Mouse (Mus musculus): ENCODE measurements around the gene Psapl1. TPM values are rescaled to one million over a fixed set of nuclear protein-coding genes. Genes with fewer than 3 reads are reported as not detected.
A peak's percentile ranks its signal among the peaks of the same experiment; 100 is the strongest.
"Not testable (repeated sequence)": the region's sequence is repeated elsewhere in the genome, so short reads cannot be mapped to it uniquely, and the experiment has no call there.

The Psapl1 gene
- total RNA-seq, 4 experiments from 2014 or later, result 0.10 TPM; not detected in 3

DNA sequence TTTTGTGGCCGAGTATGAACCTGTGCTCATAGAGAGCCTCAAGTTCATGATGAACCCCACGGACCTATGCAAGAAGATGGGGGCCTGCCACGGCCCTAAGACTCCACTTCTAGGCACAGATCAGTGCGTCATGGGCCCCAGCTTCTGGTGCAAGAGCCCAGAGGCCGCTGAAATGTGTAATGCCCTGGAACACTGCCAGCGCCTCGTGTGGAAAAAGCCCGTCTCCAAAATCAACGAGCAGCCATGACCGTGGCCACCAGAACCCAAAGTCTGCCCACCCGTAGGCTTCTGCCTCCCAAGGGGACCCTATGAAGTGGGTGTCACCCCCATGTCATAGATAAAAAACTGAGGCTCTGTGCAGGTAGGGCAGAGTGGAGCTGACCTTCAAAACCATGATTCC, 1.6 kb downstream of the Psapl1 start:
- no peak for DNase-seq

DNA sequence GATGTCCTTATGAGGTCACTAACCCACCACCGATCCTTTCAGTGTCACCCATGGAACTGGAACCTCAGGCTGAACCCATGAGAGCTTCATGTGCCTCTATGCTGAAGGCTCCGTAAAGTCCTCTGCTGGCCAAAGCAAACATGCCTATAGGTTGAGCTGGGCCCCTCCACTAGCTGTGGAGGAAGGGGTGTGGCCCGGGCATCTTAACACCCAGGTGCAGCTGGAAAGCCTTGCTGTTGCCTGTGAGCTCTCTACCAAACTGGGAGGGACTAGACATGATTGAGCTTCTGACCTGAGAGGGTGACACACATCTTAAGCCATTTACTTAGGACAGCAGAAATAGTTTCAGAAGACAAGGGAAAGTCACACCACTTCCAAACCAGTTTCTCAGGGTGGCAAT, 5.0 kb downstream of the Psapl1 start:
- no peak for DNase-seq

DNA sequence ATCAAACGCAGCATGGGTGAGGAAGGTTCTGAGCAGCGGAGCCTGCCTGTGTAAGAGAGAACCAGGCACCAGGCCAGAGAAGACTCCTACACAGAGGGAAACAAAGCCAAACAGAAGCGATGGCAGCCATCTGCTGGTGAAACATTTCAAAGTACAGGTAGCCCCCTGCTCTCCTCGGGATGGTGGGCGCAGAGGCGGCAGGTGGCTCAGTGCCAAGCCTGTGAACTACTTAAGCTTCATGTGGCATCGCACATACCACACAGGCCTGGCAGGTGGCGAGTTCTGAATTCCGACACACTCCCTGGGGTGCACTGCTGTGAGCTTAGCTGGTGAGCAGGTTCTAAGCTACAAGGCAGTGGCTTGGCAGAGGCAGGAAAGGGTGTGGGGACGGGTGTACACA, 9.5 kb downstream of the Psapl1 start:
- no peak for DNase-seq

DNA sequence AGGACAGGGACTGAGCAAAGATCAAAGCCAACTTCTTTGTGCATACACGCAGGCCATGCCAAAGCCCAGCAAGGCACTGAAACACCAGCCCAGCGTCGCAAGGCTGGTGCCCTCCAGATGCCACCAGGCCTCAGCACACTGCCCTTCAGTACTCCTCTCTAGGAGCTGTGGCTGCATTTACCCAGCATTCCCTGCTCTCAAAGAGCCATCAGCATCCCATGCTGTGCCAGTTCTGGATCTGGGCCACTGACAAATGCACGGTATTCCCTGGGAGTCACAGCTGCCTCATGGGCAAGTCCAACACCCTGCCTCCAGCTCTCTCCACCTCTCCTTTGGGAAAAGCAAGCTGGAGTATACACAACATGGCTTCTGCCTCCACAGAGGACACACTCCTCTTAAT, 16.3 kb downstream of the Psapl1 start:
- DNase-seq, result no peak

GRCm38 (mm10) chr5:36220626-36221025, 16.8 kb downstream of the Psapl1 start:
- no peak for DNase-seq

DNA sequence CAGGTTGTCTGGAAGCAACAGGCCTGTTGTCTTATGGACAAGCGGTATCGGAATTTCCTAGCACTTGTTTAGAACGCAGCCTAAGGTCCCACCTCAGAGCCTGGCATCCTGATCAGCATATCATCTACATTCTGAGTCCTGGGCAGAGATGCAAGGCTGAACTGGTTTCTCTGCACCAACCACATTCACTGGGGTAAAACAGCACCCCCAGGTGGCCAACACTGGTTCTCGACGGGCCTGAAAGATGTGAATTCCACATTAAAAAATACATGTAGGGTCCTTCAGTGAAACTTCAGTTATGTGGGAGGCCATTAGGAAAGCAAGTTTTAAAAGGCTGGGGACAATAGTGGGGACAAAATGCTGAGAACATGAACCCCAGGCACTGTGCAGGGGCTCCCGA, 20.0 kb downstream of the Psapl1 start:
- DNase-seq, result peak; percentile 29

GRCm38 (mm10) chr5:36225855-36226254, 22.0 kb downstream of the Psapl1 start:
- DNase-seq, result no peak

GRCm38 (mm10) chr5:36226296-36226695, 22.5 kb downstream of the Psapl1 start:
- DNase-seq, result no peak

- no peak for DNase-seq
Observed at GRCm38 (mm10) chr5:36228405-36229370, 24.9 kb downstream of the Psapl1 start.

GRCm38 (mm10) chr5:36230301-36230780, 26.5 kb downstream of the Psapl1 start:
- DNase-seq, result no peak

DNA sequence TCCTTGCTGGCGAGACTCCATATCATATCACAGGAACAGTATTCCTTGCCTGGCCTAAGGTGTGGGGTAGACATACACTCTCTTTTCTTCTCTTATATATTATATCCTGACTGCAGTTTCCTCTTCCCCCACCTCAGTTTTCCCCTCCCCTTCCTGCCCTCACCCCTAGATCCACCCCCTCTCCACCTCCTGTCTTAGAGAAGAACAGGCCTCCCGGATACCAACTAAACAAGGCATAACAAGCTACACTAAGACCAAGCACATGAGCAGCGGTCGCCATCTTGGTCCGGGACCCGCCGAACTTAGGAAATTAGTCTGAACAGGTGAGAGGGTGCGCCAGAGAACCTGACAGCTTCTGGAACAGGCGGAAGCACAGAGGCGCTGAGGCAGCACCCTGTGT, 33.7 kb downstream of the Psapl1 start:
- DNase-seq, result not testable (repeated sequence)

DNA sequence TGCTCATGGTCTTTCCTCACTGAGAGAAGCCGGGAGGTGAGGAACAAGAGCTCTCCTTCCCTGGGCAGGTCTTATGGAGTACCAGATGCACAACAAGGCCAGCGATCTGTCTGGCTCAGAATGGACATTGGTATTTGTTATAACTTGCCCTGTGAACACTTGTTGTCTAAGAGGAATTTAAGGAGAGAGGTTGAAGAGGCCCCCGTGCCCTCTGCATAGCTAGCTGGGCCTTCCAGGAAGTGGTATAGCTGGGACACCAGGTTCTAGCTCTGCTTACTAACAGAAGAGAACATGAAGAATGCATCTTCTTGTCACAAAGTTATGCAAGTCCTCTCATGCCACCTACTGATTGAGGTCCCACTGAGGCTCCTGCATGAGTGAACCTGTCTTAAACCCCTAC, 44.2 kb downstream of the Psapl1 start:
- DNase-seq, result no peak

GRCm38 (mm10) chr5:36252746-36253504, 49.1 kb downstream of the Psapl1 start:
- DNase-seq, result no peak

- no peak for DNase-seq
Observed at GRCm38 (mm10) chr5:36254642-36255516, 51.1 kb downstream of the Psapl1 start.

Other genes with a start within 250 kb of the Psapl1 start
- 10 to 100 TPM in 3 of 4 experiments, 1 to 10 TPM in 1; 7.9 to 18.3 (median 12.5) TPM for gene Sorcs2, start 194.1 kb downstream of the Psapl1 start, total RNA-seq (2022)